Mouse (Mus musculus) liver, embryonic 14.5 days (tissue): ENCODE results near the gene 9430038I01Rik.

Experiments
- CTCF ChIP-seq: IDR thresholded peaks from 2 replicates; pipeline ENCODE4 v1.5.1; 2016; ENCODE audit warnings: antibody characterized with exemption, low read depth, control low read depth
- EP300 ChIP-seq: IDR thresholded peaks from 2 replicates; pipeline ENCODE4 v1.6.1; 2016; ENCODE audit warnings: antibody characterized with exemption, low read depth

- TF ChIP-seq CTCF (no peak; the same call in 1 of the 2 replicates), EP300 (no peak)
Observed at GRCm38 (mm10) chr7:137410337-137411197, at the start of gene 9430038I01Rik.
